Mouse (Mus musculus) liver, embryonic 14.5 days (tissue): ENCODE measurements at regions not wholly inside any gene's neighbourhood (a gene's known extent, or its start where the extent isn't known, plus 50 kb on each side); places are given as distances from the start of the nearest gene placed in this dataset.

Experiments
- ATAC-seq: fragments of 200-750 bp; cut with Nextera tagmentation; 2 replicates; pipeline ENCODE4 v1.8.0; 2017; ENCODE audit warnings: moderate number of reproducible peaks, mild to moderate bottlenecking, moderate library complexity; ENCODE audit not compliant: insufficient read depth
- DNase-seq, 3 experiments: peaks; one replicate each; pipeline ENCODE4 v3.0.0-alpha.2; 2012 to 2013; ENCODE audit warnings: low read depth in 3 of 3, low spot score in 3 of 3
- H3K27ac ChIP-seq: fragments of 300-500 bp; sonication (generic); 2 replicates; pipeline ENCODE4 v1.5.1; 2014; ENCODE audit warnings: moderate library complexity, mild to moderate bottlenecking, control low read depth, inconsistent platforms
- H3K27me3 ChIP-seq: fragments of 300-500 bp; sonication (generic); 2 replicates; pipeline ENCODE4 v1.6.1; 2014; ENCODE audit warnings: mild to moderate bottlenecking, low read length, moderate library complexity; ENCODE audit not compliant: control insufficient read depth, insufficient read depth
- H3K36me3 ChIP-seq: fragments of 300-500 bp; sonication (generic); replicated peaks from 2 replicates; pipeline ENCODE4 v1.6.1; 2014; ENCODE audit warnings: low read depth; ENCODE audit not compliant: control insufficient read depth, insufficient read depth
- H3K4me1 ChIP-seq, 2 experiments: fragments of 200-500 bp in 1 of 2; fragments of 300-500 bp in 1 of 2; sonication (generic) in 1 of 2; replicated peaks; 2 replicates each; pipeline ENCODE4 v1.6.1; 2012 to 2014; ENCODE audit warnings: antibody characterized with exemption in 1 of 2, inconsistent platforms in 1 of 2, low read length in 1 of 2; ENCODE audit not compliant: control insufficient read depth in 2 of 2, insufficient read depth in 2 of 2
- H3K4me2 ChIP-seq: fragments of 300-500 bp; sonication (generic); 2 replicates; pipeline ENCODE4 v1.6.1; 2014; ENCODE audit warnings: low read depth, mild to moderate bottlenecking, control low read depth, moderate library complexity
- H3K4me3 ChIP-seq, 2 experiments: fragments of 200-500 bp in 1 of 2; fragments of 300-500 bp in 1 of 2; sonication (generic) in 1 of 2; 2 replicates each; pipeline ENCODE4 v1.5.1; 2012 to 2014; ENCODE audit warnings: low read depth in 2 of 2, low read length in 2 of 2, mild to moderate bottlenecking in 2 of 2, control low read depth in 1 of 2, inconsistent platforms in 1 of 2, moderate library complexity in 1 of 2; ENCODE audit not compliant: insufficient read depth in 1 of 2
- H3K9ac ChIP-seq: fragments of 300-500 bp; sonication (generic); replicated peaks from 2 replicates; pipeline ENCODE4 v1.6.1; 2014; ENCODE audit warnings: mild to moderate bottlenecking, control low read depth, moderate library complexity
- H3K9me3 ChIP-seq: fragments of 300-500 bp; sonication (generic); 2 replicates; pipeline ENCODE4 v1.6.1; 2016; ENCODE audit warnings: low read length, mixed read lengths; ENCODE audit not compliant: control insufficient read depth
- CTCF ChIP-seq: IDR thresholded peaks from 2 replicates; pipeline ENCODE4 v1.5.1; 2016; ENCODE audit warnings: antibody characterized with exemption, low read depth, control low read depth
- EP300 ChIP-seq: IDR thresholded peaks from 2 replicates; pipeline ENCODE4 v1.6.1; 2016; ENCODE audit warnings: antibody characterized with exemption, low read depth
- WGBS: fragments of 180-500 bp; shearing (Covaris S2); extraction: QIAGEN DNeasy Blood & Tissue Kit; methylation state at CpG from one replicate; pipeline ENCODE4 v1.1.7; 2014; ENCODE audit not compliant: insufficient replicate concordance; 5-methylcytosine and 5-hydroxymethylcytosine counted together

- TF ChIP-seq EP300 = no peak
- TF ChIP-seq CTCF = no peak
- no peak for ATAC-seq
- Histone ChIP-seq H3K4me1 (no peaks in the 10 kb centered on the region), H3K36me3 (no peaks in the 10 kb centered on the region), H3K27me3 (no peaks in the 10 kb centered on the region), H3K9ac (no peak overlapping the region), H3K4me2 (no peak overlapping the region), H3K4me3 (no peak overlapping the region), H3K9me3 (no peaks in the 10 kb centered on the region), H3K27ac (no peak overlapping the region)
- WGBS = 58% methylated on average over 18 of the region's 18 CpGs
- DNase-seq = no peak
These were observed 106.7 kb upstream of the Mrps22 start for GRCm38 (mm10) chr9:98708001-98708680.

DNA sequence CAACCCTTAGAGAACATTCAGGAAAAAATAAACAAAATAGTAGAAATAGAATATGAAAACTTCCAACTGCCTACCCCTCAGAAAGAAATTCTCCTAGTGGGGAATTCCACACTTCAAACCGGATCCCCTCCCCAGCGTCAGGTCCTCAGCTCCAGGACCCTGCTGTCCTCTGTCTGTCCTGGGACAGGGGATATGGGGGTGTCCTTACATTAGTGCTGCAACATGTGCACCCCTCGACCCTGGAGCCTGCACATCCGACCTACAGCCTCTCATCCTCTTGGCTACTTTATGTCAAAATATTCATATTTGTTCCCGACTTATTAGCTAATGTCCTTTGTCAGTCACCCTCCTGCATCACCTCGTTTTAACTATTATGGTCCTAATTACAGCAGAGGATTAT lies 106.0 kb upstream of the Mrps22 start:
- Histone ChIP-seq H3K9me3 (no peaks in the 10 kb centered on the region), H3K4me2 (no peak overlapping the region), H3K9ac (no peak overlapping the region), H3K27me3 (no peaks in the 10 kb centered on the region), H3K4me3 (no peak overlapping the region), H3K4me1 (no peaks in the 10 kb centered on the region), H3K27ac (no peak overlapping the region), H3K36me3 (no peaks in the 10 kb centered on the region)
- WGBS = 58% methylated on average over 6 of the region's 6 CpGs
- DNase-seq (no peak), ATAC-seq (no peak)
- TF ChIP-seq EP300 (no peak), CTCF (no peak)

GRCm38 (mm10) chr9:98704131-98704530 lies 102.7 kb upstream of the Mrps22 start:
- H3K9me3 ChIP-seq = no peaks in the 10 kb centered on the region
- no peaks in the 10 kb centered on the region for H3K4me1 ChIP-seq
- no peak overlapping the region for H3K4me2 ChIP-seq
- 31% methylated on average over 5 of the region's 5 CpGs for WGBS
- no peak overlapping the region for H3K9ac ChIP-seq
- no peak for DNase-seq
- H3K36me3 ChIP-seq = no peaks in the 10 kb centered on the region
- no peak overlapping the region for H3K4me3 ChIP-seq
- no peak for ATAC-seq
- no peaks in the 10 kb centered on the region for H3K27me3 ChIP-seq
- no peak overlapping the region for H3K27ac ChIP-seq
- TF ChIP-seq CTCF (no peak), EP300 (no peak)

- no peaks in the 10 kb centered on the region for H3K36me3 ChIP-seq
- no peaks in the 10 kb centered on the region for H3K9me3 ChIP-seq
- TF ChIP-seq CTCF = no peak
- TF ChIP-seq EP300 = no peak
- 67% methylated on average over 9 of the region's 9 CpGs for WGBS
- H3K27me3 ChIP-seq = no peaks in the 10 kb centered on the region
- DNase-seq = no peak
- H3K4me3 ChIP-seq = no peak overlapping the region
- no peaks in the 10 kb centered on the region for H3K4me1 ChIP-seq
- ATAC-seq = no peak
- H3K27ac ChIP-seq = no peak overlapping the region
- no peak overlapping the region for H3K4me2 ChIP-seq
- H3K9ac ChIP-seq = no peak overlapping the region
These were observed 101.9 kb upstream of the Mrps22 start for GRCm38 (mm10) chr9:98703331-98703730.

DNA sequence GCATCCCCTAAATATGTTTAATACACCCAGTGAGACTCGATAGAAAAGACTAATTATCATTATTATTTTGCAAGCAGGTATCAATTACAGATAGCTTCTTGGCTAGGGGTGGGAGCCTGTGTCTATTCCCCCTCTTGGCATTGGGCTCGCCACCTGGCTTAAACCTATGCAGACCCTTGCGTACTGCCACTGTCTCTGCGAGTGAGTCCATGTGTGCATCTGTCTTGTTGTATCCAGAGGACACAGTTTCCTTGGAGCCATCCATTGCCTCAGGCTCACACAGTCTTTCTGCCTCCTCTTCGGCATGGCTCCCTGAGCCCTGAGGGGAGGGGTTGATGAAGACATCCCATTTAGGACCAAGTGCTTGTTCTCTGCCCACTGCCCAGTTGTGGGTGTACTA lies 99.1 kb upstream of the Mrps22 start:
- H3K9ac ChIP-seq = no peak overlapping the region
- H3K27ac ChIP-seq = no peak overlapping the region
- WGBS = 64% methylated on average over 5 of the region's 5 CpGs

More for the DNA sequence above, 99.1 kb upstream of the Mrps22 start:
- no peak overlapping the region for H3K4me2 ChIP-seq
- no peaks in the 10 kb centered on the region for H3K4me1 ChIP-seq
- H3K9me3 ChIP-seq = no peaks in the 10 kb centered on the region
- H3K36me3 ChIP-seq = no peaks in the 10 kb centered on the region
- DNase-seq (no peak), ATAC-seq (no peak)
- H3K27me3 ChIP-seq = no peaks in the 10 kb centered on the region
- no peak overlapping the region for H3K4me3 ChIP-seq
- no peak for TF ChIP-seq CTCF
- TF ChIP-seq EP300 = no peak
